Mouse (Mus musculus) heart, postnatal 0 days (tissue): Measurements from ENCODE around the gene Vim.
"Not testable (repeated sequence)": the region's sequence is repeated elsewhere in the genome, so short reads cannot be mapped to it uniquely, and the experiment has no call there.

Source experiments
- CTCF ChIP-seq: IDR thresholded peaks from 2 replicates; pipeline ENCODE4 v1.5.1; 2016; ENCODE audit warnings: antibody characterized with exemption, control low read depth, low read depth
- EP300 ChIP-seq: IDR thresholded peaks from 2 replicates; pipeline ENCODE4 v1.6.1; 2016; ENCODE audit warnings: antibody characterized with exemption, low read depth

GRCm38 (mm10) chr2:13583746-13584145, 10.0 kb downstream of the Vim start:
- not testable (repeated sequence) for TF ChIP-seq CTCF, EP300
